Mouse (Mus musculus): ENCODE data around the gene Cask.

Gene Cask

GRCm38 (mm10) chrX:13720296-13720829, 130.8 kb downstream of the Cask start:
- DNase-seq (ENCODE audit: low read depth, low spot score): no peak

GRCm38 (mm10) chrX:13718283-13718682, 132.9 kb downstream of the Cask start:
- no peak for DNase-seq (ENCODE audit: low read depth, low spot score)

DNA sequence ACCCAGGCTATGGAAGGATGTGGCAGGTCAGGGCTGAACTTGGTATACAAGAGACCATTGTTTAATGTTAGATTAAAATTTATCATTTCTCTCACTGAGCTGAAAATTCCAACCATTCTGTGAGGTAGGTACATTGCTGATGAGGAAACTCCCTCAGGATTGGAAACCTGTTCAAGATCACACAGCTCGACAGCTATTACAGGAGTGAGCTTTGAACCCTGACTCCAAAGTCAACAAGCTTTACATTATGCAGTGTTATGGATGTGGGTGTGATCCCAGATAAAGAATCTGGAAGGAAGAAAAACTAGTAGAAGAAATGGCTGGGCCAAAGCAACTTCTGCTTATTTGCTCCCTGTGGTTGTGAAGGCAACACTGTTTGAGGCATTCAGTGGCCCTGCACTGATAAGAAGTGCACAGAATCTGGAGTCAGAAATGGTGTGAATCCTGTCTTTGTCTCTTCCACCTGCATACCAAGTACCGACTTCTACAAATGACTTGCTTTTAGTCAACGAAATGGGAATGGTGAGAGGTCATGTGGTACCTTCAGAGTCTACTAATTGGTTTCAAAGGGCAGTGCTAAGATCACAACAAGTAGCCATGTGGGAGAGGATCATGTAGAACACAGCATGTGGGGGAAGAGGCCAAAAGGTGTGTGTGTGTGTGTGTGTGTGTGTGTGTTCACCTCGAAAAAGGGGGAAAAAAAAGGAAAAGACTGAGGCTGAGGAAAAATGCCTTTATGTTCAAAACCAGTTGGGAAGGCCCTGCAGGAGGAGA, 134.2 kb downstream of the Cask start:
- no peak for DNase-seq (ENCODE audit: low read depth, low spot score)

- peak; percentile 57 for DNase-seq (ENCODE audit: low read depth, low spot score)
These were observed 141.0 kb downstream of the Cask start for GRCm38 (mm10) chrX:13710174-13710573.

DNA sequence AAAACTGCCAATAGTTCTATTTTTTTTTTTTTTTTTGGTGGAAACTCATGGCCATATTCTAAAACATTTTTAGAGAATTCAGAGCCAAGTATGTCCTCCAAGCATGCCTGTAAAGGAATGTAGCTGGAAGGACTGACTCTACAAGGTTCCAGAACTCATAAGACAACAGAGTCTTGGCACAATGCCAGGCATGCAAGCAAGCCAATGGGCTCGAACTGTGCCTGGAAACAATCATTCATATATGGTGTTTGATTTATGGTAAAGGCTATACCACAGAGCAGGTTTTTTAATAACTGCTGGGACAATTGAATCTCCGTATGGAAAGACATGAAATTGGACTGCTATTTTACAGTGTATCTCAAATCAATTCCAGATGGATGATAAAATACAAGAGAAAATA, 146.1 kb downstream of the Cask start:
- DNase-seq (ENCODE audit: low read depth, low spot score): no peak

DNA sequence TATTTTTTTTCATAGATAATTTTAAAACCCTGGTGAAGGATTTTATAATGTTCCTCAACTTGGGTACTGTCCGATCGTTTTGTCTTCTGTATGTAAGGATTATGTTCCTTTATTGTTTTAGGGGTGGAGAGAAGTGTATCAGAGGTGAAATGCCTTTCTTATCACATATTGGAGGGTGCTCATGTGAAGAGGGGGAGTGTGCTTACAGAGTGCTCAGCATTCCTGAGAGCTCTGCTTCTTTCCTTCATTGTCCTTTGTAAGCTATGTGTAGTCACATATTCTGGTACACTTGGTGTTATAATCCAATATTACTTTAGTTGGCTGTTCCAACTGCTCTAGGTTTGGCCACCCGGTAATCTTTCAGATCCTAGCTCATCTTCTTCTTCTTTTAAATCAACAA, 150.5 kb downstream of the Cask start:
- no peak for DNase-seq (ENCODE audit: low read depth, low spot score)

- DNase-seq (ENCODE audit: low read depth, low spot score): peak; percentile 15
These were observed 159.3 kb downstream of the Cask start for GRCm38 (mm10) chrX:13691865-13692264.

DNA sequence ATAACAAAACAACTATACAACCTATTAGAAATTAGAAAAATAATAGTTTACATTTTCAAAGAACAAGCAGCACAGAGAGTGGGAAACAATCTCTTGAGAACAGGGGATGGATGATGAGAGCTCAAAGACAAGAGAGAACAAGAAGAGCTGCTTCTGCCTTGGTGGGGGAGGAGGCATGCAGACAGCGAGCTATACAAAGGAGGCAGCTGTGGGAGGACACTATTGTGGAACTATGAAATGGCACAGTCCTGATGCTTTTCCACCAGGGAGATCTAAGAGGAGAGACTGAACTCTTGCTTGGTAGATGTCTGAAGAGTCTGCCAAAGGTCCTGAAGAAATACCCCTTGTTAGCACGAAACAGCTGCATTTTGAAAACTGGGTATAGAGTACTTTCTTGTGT, 162.8 kb downstream of the Cask start:
- no peak for DNase-seq (ENCODE audit: low read depth, low spot score)

DNA sequence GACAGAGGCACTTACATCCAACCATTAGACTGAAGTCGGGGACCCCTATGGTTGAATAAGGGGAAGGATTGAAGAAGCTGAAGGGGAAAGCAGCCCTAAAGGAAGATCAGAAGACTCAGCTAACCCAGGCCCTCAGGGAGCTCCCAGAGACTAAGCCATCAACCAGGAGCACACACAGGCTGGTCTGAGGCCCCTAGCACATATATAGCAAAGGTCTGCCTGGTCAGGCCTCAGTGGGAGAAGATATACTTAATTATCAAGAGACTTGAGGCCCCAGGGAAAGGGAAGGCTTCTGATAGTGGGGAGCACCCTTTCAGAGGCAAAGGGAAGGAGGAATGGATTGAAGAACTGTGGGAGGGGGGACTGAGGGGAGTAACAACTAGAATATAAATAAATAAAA, 164.6 kb downstream of the Cask start:
- DNase-seq (ENCODE audit: low read depth, low spot score): no peak

DNA sequence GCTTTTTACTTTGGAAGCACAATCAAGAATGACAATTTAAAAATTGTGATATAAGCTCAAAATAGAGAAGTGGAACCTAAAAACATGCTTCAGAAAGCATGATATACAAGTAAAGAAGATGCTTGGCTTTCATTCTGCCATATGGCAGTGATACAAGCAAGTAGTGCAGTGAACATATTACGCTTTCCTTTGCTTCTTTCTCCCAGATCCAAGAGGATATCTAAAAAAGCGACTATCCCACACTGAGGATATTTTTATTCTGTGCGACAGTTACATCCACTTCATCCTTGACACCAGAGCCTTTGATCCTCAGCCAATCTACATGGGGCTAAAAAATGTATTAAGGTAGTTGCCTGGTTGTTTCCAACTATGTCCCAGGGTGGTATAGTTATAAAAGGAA, 169.4 kb downstream of the Cask start:
- DNase-seq (ENCODE audit: low read depth, low spot score): no peak

GRCm38 (mm10) chrX:13673001-13673400, 178.2 kb downstream of the Cask start:
- no peak for DNase-seq (ENCODE audit: low read depth, low spot score)

- DNase-seq (ENCODE audit: low read depth, low spot score): no peak
These were observed 180.8 kb downstream of the Cask start for GRCm38 (mm10) chrX:13670342-13670741.

- DNase-seq (ENCODE audit: low read depth, low spot score): no peak
These were observed 182.3 kb downstream of the Cask start for GRCm38 (mm10) chrX:13668867-13669266.

DNA sequence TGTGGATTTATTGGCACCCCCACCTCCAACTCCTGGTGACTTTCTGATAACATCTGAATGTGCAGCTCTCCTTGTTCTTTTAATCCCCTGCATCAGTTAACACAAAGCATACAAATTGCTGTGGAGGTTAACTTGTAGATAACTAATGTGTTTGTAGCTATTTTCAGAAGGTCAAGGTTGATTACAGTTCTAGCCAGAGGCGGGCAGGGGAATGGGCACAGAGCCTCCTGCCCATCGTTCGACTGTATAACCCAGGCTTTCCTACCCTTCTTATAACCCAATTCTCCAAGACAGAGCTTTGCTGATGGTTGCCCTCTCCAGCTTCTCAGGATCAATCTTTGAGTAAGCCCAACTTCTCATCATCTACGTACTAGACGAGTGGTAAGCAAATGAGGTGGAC, 190.1 kb downstream of the Cask start, which contains the start of gene Gpr82:
TSS of gene Gpr82 (plus strand) at position 301 of the 400 bp plus-strand sequence.
- no peak for DNase-seq (ENCODE audit: low read depth, low spot score)

- DNase-seq (ENCODE audit: low read depth, low spot score): no peak
These were observed 191.8 kb downstream of the Cask start for GRCm38 (mm10) chrX:13659201-13659890.

GRCm38 (mm10) chrX:13658616-13659140, 192.5 kb downstream of the Cask start:
- DNase-seq (ENCODE audit: low read depth, low spot score): no peak

- DNase-seq (ENCODE audit: low read depth, low spot score): peak; percentile 81
These were observed 194.4 kb downstream of the Cask start for GRCm38 (mm10) chrX:13656721-13657120.

GRCm38 (mm10) chrX:13655906-13656305, 195.3 kb downstream of the Cask start:
- peak; percentile 14 for DNase-seq (ENCODE audit: low read depth, low spot score)

DNA sequence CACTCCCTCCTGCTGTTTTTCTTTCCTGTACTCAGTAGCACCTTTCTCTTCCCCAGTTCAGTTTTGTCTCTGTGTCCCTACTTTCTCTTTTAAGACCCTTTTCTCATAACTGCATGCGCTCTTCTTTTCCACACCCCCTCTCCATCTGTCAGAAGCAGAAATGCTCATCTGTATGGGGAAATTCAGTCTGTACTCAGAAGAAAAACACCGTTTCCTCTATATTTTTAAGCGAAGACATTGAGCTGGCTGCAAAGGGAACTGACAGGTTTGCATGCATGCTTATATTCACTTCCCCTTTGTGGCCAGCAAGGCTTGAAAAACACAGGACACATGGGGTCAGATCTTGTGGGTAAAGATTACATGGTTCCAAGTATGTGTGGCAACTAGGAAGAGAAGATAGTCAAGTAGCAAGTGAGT, 196.2 kb downstream of the Cask start:
- peak; percentile 28 for DNase-seq (ENCODE audit: low read depth, low spot score)

GRCm38 (mm10) chrX:13652291-13652690, 198.9 kb downstream of the Cask start:
- DNase-seq (ENCODE audit: low read depth, low spot score): peak; percentile 52

- no peak for DNase-seq (ENCODE audit: low read depth, low spot score)
These were observed 199.3 kb downstream of the Cask start for GRCm38 (mm10) chrX:13651889-13652288.

DNA sequence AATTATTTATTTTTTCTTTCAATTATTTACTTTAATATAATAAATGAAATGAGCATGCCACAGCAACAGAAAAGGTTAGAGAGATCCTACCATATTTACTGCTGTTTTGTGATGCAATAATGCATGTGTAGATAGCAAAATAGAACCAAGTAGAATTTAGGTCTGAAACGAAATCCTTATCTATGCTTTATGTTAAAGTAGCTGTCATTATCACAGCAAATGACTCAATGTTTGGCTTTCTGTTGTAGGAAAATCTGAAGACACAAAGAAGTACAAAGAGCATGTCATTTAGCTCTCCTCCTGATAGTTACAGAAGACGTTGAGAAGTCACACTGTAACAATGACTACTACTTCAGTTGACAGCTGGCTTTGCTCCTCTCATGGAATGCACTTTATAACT, 212.3 kb downstream of the Cask start:
- DNase-seq (ENCODE audit: low read depth, low spot score): no peak

- no peak for DNase-seq (ENCODE audit: low read depth, low spot score)
These were observed 214.8 kb downstream of the Cask start for GRCm38 (mm10) chrX:13636398-13636797.
